Mouse (Mus musculus): ENCODE measurements around the gene Tnfrsf13b.

- TF ChIP-seq CTCF (IDR thresholded peaks at IDR 0.05; ENCODE audit: low read depth) = no peak
- TF ChIP-seq EP300 (IDR thresholded peaks at IDR 0.05; ENCODE audit: low read depth) = no peak
Observed at GRCm38 (mm10) chr11:61102397-61103339, 23.9 kb upstream of the Tnfrsf13b start.
